ENCODE assay signal across 9 mouse cellular contexts in genomic region chr2:181644361-181644760, GRCm38 (mm10). TPM values are rescaled to one million over a fixed set of nuclear protein-coding genes. Genes with fewer than 3 reads are reported as not detected.
DNase-seq lines count a peak whose midpoint lies in the region; ATAC-seq and TF ChIP-seq lines count a peak whose summit lies in the region.
"Had no signal": no experiment of that assay in that cellular context is flagged by ENCODE, and none has a peak within 500 bp of the region (broad histone marks: within the 10 kb centered on the region; RNA-seq: fewer than 3 reads in every experiment).

No protein-coding gene starts in this region.

- no peak for TF ChIP-seq POLR2A in ES-Bruce4 (IDR thresholded peaks at IDR 0.05; ENCODE audit: insufficient read depth, low read length)

- DNase-seq in kidney, adult 11 months, result peak; percentile 22
- peak; percentile 54 for DNase-seq in adrenal gland, postnatal 10 days
- peak; percentile 53 for DNase-seq in forelimb bud, embryonic 11.5 days (ENCODE audit: low read depth, low spot score)
- peak in 2 of 3 experiments; percentile 20 to 23 for DNase-seq in liver, embryonic 14.5 days (ENCODE audit: low read depth in 3 of 3, low spot score in 3 of 3)
- peak; percentile 19 to 40 for DNase-seq in spleen, postnatal 36 days (ENCODE audit: low spot score in 2 of 2)
- no peak for DNase-seq in right cerebral cortex, postnatal 4 days

- H3K27ac ChIP-seq in kidney, embryonic 14.5 days (ENCODE audit: low read depth, low read length), result no peak overlapping the region
- no peak overlapping the region for H3K27ac ChIP-seq in ES-Bruce4 (ENCODE audit: insufficient read depth, low read length)
- H3K27ac ChIP-seq in liver, embryonic 14.5 days, result no peak overlapping the region

- no peak overlapping the region for H3K4me3 ChIP-seq in kidney, embryonic 14.5 days (ENCODE audit: low read length)
- H3K4me3 ChIP-seq in ES-Bruce4 (ENCODE audit: low read depth, low read length), result no peak overlapping the region
- H3K4me3 ChIP-seq in liver, embryonic 14.5 days (ENCODE audit: insufficient read depth in 1 of 2, low read depth in 2 of 2, low read length in 2 of 2), result no peak overlapping the region
- H3K4me3 ChIP-seq: myocyte had no signal

- no peaks in the 10 kb centered on the region for H3K27me3 ChIP-seq in kidney, embryonic 14.5 days (ENCODE audit: control insufficient read depth, insufficient read depth, low read length)
- no peaks in the 10 kb centered on the region for H3K27me3 ChIP-seq in ES-Bruce4 (ENCODE audit: control insufficient read depth, insufficient read depth, low read length, poor library complexity, severe bottlenecking)
- H3K27me3 ChIP-seq in liver, embryonic 14.5 days (ENCODE audit: control insufficient read depth, insufficient read depth, low read length), result no peaks in the 10 kb centered on the region

- H3K4me2 ChIP-seq in kidney, embryonic 14.5 days (replicated peaks; ENCODE audit: low read depth, low read length), result no peak overlapping the region
- no peak overlapping the region for H3K4me2 ChIP-seq in liver, embryonic 14.5 days (ENCODE audit: low read depth)

- peak; percentile 52 for TF ChIP-seq CTCF in ES-Bruce4 (IDR thresholded peaks at IDR 0.05; ENCODE audit: low read depth, low read length)
- TF ChIP-seq CTCF in liver, embryonic 14.5 days (IDR thresholded peaks at IDR 0.05; ENCODE audit: low read depth), result peak; percentile 70

- WGBS in kidney, embryonic 14.5 days, result 96% methylated on average over 2 of the region's 2 CpGs
- 78% methylated on average over 2 of the region's 2 CpGs for WGBS in liver, embryonic 14.5 days (ENCODE audit: insufficient replicate concordance)

- no peaks in the 10 kb centered on the region for H3K9me3 ChIP-seq in kidney, embryonic 14.5 days (ENCODE audit: control insufficient read depth, low read length)
- no peaks in the 10 kb centered on the region for H3K9me3 ChIP-seq in ES-Bruce4 (replicated peaks; ENCODE audit: control insufficient read depth, insufficient read depth, low read length, poor library complexity, severe bottlenecking)
- H3K9me3 ChIP-seq in liver, embryonic 14.5 days (ENCODE audit: control insufficient read depth, low read length), result no peaks in the 10 kb centered on the region

- no peak overlapping the region for H3K9ac ChIP-seq in kidney, embryonic 14.5 days (ENCODE audit: low read depth, low read length)
- H3K9ac ChIP-seq in ES-Bruce4 (ENCODE audit: low read depth, poor library complexity, severe bottlenecking), result no peak overlapping the region
- no peak overlapping the region for H3K9ac ChIP-seq in liver, embryonic 14.5 days (replicated peaks)

- ATAC-seq in kidney, embryonic 14.5 days (ENCODE audit: low FRiP score, low TSS enrichment), result no peak
- ATAC-seq in liver, embryonic 14.5 days (ENCODE audit: insufficient read depth), result no peak

- no peaks in the 10 kb centered on the region for H3K4me1 ChIP-seq in kidney, embryonic 14.5 days (ENCODE audit: control insufficient read depth, insufficient read depth, low read length)
- no peaks in the 10 kb centered on the region for H3K4me1 ChIP-seq in ES-Bruce4 (ENCODE audit: control insufficient read depth, insufficient read depth, low read length)
- H3K4me1 ChIP-seq in liver, embryonic 14.5 days (replicated peaks; ENCODE audit: control insufficient read depth in 2 of 2, insufficient read depth in 2 of 2, low read length in 1 of 2), result no peaks in the 10 kb centered on the region

- TF ChIP-seq EP300 in ES-Bruce4 (IDR thresholded peaks at IDR 0.05; ENCODE audit: insufficient read depth, low read depth, low read length), result no peak
- no peak for TF ChIP-seq EP300 in liver, embryonic 14.5 days (IDR thresholded peaks at IDR 0.05; ENCODE audit: low read depth)

- H3K36me3 ChIP-seq in kidney, embryonic 14.5 days (ENCODE audit: control insufficient read depth, insufficient read depth, low read length), result peaks cover 72% of the 10 kb centered on the region
- H3K36me3 ChIP-seq in ES-Bruce4 (ENCODE audit: control insufficient read depth, insufficient read depth, low read length, poor library complexity, severe bottlenecking), result peaks cover 33% of the 10 kb centered on the region
- peaks cover 48% of the 10 kb centered on the region for H3K36me3 ChIP-seq in liver, embryonic 14.5 days (replicated peaks; ENCODE audit: control insufficient read depth, insufficient read depth, low read depth)

RNA-seq across cellular contexts. Expression of gene Gm29797, which starts 12.5 kb away (rescaled TPM):
- 0.63 TPM in 1 of 2 replicates, not detected in the other for polyA plus RNA-seq in kidney, embryonic 14.5 days (2014; fragmentation: Nextera tagmentation; extraction: Ambion mirVana)
- polyA plus RNA-seq in ES-Bruce4 (2011; ENCODE audit: insufficient read depth, insufficient read length, low read depth, missing spikeins), result 1.2 and 1.6 TPM in 2 replicates
- total RNA-seq in adrenal gland, postnatal 10 days (2021), result not detected
- 0.08 and 0.09 TPM in 2 replicates for polyA plus RNA-seq in liver, embryonic 14.5 days (2012; rRNA removed)
- 0.14 TPM in 1 of 2 replicates, not detected in the other for polyA plus RNA-seq in liver, embryonic 14.5 days (2014; fragmentation: Nextera tagmentation; extraction: Ambion mirVana)
- polyA plus RNA-seq: myocyte had no signal

RNA-seq across cellular contexts. Expression of gene Sox18, which starts 27.1 kb away (rescaled TPM):
- 36.8 and 40.5 TPM in 2 replicates for polyA plus RNA-seq in kidney, embryonic 14.5 days (2014; fragmentation: Nextera tagmentation; extraction: Ambion mirVana)
- polyA plus RNA-seq in ES-Bruce4 (2011; ENCODE audit: insufficient read depth, insufficient read length, low read depth, missing spikeins), result 0.49 and 0.68 TPM in 2 replicates
- 10 to 100 TPM; 59.1 to 62.5 TPM for total RNA-seq in adrenal gland, postnatal 10 days (2021)
- polyA plus RNA-seq in liver, embryonic 14.5 days (2012; rRNA removed), result 5.5 TPM in 2 replicates
- 4.1 and 5.0 TPM in 2 replicates for polyA plus RNA-seq in liver, embryonic 14.5 days (2014; fragmentation: Nextera tagmentation; extraction: Ambion mirVana)

RNA-seq across cellular contexts. Expression of gene Tcea2, which starts 35.7 kb away (rescaled TPM):
- 24.5 and 24.8 TPM in 2 replicates for polyA plus RNA-seq in kidney, embryonic 14.5 days (2014; fragmentation: Nextera tagmentation; extraction: Ambion mirVana)
- polyA plus RNA-seq in ES-Bruce4 (2011; ENCODE audit: insufficient read depth, insufficient read length, low read depth, missing spikeins), result 13.0 and 15.3 TPM in 2 replicates
- total RNA-seq in adrenal gland, postnatal 10 days (2021), result 10 to 100 TPM; 11.4 to 13.5 TPM
- polyA plus RNA-seq in liver, embryonic 14.5 days (2012; rRNA removed), result 3.0 and 3.4 TPM in 2 replicates
- 1.3 and 1.8 TPM in 2 replicates for polyA plus RNA-seq in liver, embryonic 14.5 days (2014; fragmentation: Nextera tagmentation; extraction: Ambion mirVana)

RNA-seq across cellular contexts. Expression of gene Samd10, which starts 45.3 kb away (rescaled TPM):
- 24.5 and 29.2 TPM in 2 replicates for polyA plus RNA-seq in kidney, embryonic 14.5 days (2014; fragmentation: Nextera tagmentation; extraction: Ambion mirVana)
- 12.5 and 14.7 TPM in 2 replicates for polyA plus RNA-seq in ES-Bruce4 (2011; ENCODE audit: insufficient read depth, insufficient read length, low read depth, missing spikeins)
- total RNA-seq in adrenal gland, postnatal 10 days (2021), result 10 to 100 TPM in 1 of 2 experiments, 1 to 10 TPM in 1; 10.0 to 11.7 TPM
- polyA plus RNA-seq in liver, embryonic 14.5 days (2012; rRNA removed), result 1.6 TPM in 2 replicates
- polyA plus RNA-seq in liver, embryonic 14.5 days (2014; fragmentation: Nextera tagmentation; extraction: Ambion mirVana), result 1.5 TPM in 2 replicates

RNA-seq across cellular contexts. Expression of gene Rgs19, which starts 49.4 kb away (rescaled TPM):
- polyA plus RNA-seq in kidney, embryonic 14.5 days (2014; fragmentation: Nextera tagmentation; extraction: Ambion mirVana), result 70.8 and 71.9 TPM in 2 replicates
- 36.3 and 46.5 TPM in 2 replicates for polyA plus RNA-seq in ES-Bruce4 (2011; ENCODE audit: insufficient read depth, insufficient read length, low read depth, missing spikeins)
- total RNA-seq in adrenal gland, postnatal 10 days (2021), result 10 to 100 TPM; 22.4 to 23.7 TPM
- 19.0 and 20.6 TPM in 2 replicates for polyA plus RNA-seq in liver, embryonic 14.5 days (2012; rRNA removed)
- polyA plus RNA-seq in liver, embryonic 14.5 days (2014; fragmentation: Nextera tagmentation; extraction: Ambion mirVana), result 15.8 and 21.0 TPM in 2 replicates
